Mouse (Mus musculus): ENCODE data around the gene Map7d1. TPM values are rescaled to one million over a fixed set of nuclear protein-coding genes. Genes with fewer than 3 reads are reported as not detected.

Gene Map7d1
- polyA plus RNA-seq, 1 experiment from 2014 or later = 105 TPM

GRCm38 (mm10) chr4:126194216-126194615, 61.9 kb downstream of the Map7d1 start:
- ATAC-seq (ENCODE audit: low FRiP score) = no peak
- H3K9me3 ChIP-seq = no peaks in the 10 kb centered on the region
- H3K27me3 ChIP-seq = no peaks in the 10 kb centered on the region
- H3K27ac ChIP-seq = no peak overlapping the region
- H3K4me2 ChIP-seq = no peak overlapping the region
- no peak overlapping the region for H3K4me3 ChIP-seq (replicated peaks)
- H3K36me3 ChIP-seq (replicated peaks) = peaks cover 48% of the 10 kb centered on the region
- no peaks in the 10 kb centered on the region for H3K4me1 ChIP-seq
- no peak overlapping the region for H3K9ac ChIP-seq

- whole genome bisulfite sequencing = 87% methylated on average over 2 of the region's 2 CpGs
- Histone ChIP-seq H3K4me3 (replicated peaks) (no peak overlapping the region), H3K27me3 (no peaks in the 10 kb centered on the region), H3K9me3 (no peaks in the 10 kb centered on the region), H3K9ac (no peak overlapping the region), H3K4me1 (no peaks in the 10 kb centered on the region), H3K4me2 (no peak overlapping the region), H3K36me3 (replicated peaks) (peaks cover 53% of the 10 kb centered on the region), H3K27ac (no peak overlapping the region)
- no peak for ATAC-seq (ENCODE audit: low FRiP score)
Measured at GRCm38 (mm10) chr4:126190636-126191035, 65.5 kb downstream of the Map7d1 start.

- no peaks in the 10 kb centered on the region for H3K27me3 ChIP-seq
- H3K9ac ChIP-seq = no peak overlapping the region
- H3K27ac ChIP-seq = no peak overlapping the region
- H3K4me1 ChIP-seq = no peaks in the 10 kb centered on the region
- no peak overlapping the region for H3K4me3 ChIP-seq (replicated peaks)
- H3K4me2 ChIP-seq = no peak overlapping the region
- H3K9me3 ChIP-seq = no peaks in the 10 kb centered on the region
- H3K36me3 ChIP-seq (replicated peaks) = peaks cover 41% of the 10 kb centered on the region
- 96% methylated on average over 3 of the region's 3 CpGs for WGBS
- no peak for ATAC-seq (ENCODE audit: low FRiP score)
Measured at GRCm38 (mm10) chr4:126187096-126187495, 69.0 kb downstream of the Map7d1 start.

GRCm38 (mm10) chr4:126183034-126183433, 73.1 kb downstream of the Map7d1 start:
- no peaks in the 10 kb centered on the region for H3K4me1 ChIP-seq
- H3K27ac ChIP-seq = no peak overlapping the region
- H3K9me3 ChIP-seq = no peaks in the 10 kb centered on the region
- H3K27me3 ChIP-seq = no peaks in the 10 kb centered on the region
- H3K9ac ChIP-seq = no peak overlapping the region
- H3K36me3 ChIP-seq (replicated peaks) = peaks cover 49% of the 10 kb centered on the region
- no peak overlapping the region for H3K4me2 ChIP-seq
- WGBS = 93% methylated on average over 5 of the region's 5 CpGs
- ATAC-seq (ENCODE audit: low FRiP score) = no peak
- no peak overlapping the region for H3K4me3 ChIP-seq (replicated peaks)

Other genes with a start within 250 kb of the Map7d1 start
- gene Csf3r, start 231.8 kb downstream of the Map7d1 start, polyA plus RNA-seq (2016; fragmentation: Nextera tagmentation; extraction: Ambion mirVana) = 0.18 and 0.51 TPM in 2 replicates
- 125 and 132 TPM in 2 replicates for gene Mrps15, start 209.4 kb downstream of the Map7d1 start, polyA plus RNA-seq (2016; fragmentation: Nextera tagmentation; extraction: Ambion mirVana)
- 26.8 and 32.2 TPM in 2 replicates for gene Oscp1, start 197.8 kb downstream of the Map7d1 start, polyA plus RNA-seq (2016; fragmentation: Nextera tagmentation; extraction: Ambion mirVana)
- 41.9 and 46.6 TPM in 2 replicates for gene Lsm10, start 159.7 kb downstream of the Map7d1 start, polyA plus RNA-seq (2016; fragmentation: Nextera tagmentation; extraction: Ambion mirVana)
- gene Stk40, start 152.4 kb downstream of the Map7d1 start, polyA plus RNA-seq (2016; fragmentation: Nextera tagmentation; extraction: Ambion mirVana) = 42.8 and 48.5 TPM in 2 replicates
- gene Eva1b, start 108.6 kb downstream of the Map7d1 start, polyA plus RNA-seq (2016; fragmentation: Nextera tagmentation; extraction: Ambion mirVana) = 13.1 and 15.9 TPM in 2 replicates
- 0.96 and 1.5 TPM in 2 replicates for gene Sh3d21, start 92.9 kb downstream of the Map7d1 start, polyA plus RNA-seq (2016; fragmentation: Nextera tagmentation; extraction: Ambion mirVana)
- 284 and 305 TPM in 2 replicates for gene Thrap3, start 53.6 kb downstream of the Map7d1 start, polyA plus RNA-seq (2016; fragmentation: Nextera tagmentation; extraction: Ambion mirVana)
- 104 and 108 TPM in 2 replicates for gene Trappc3, start 6.0 kb upstream of the Map7d1 start, polyA plus RNA-seq (2016; fragmentation: Nextera tagmentation; extraction: Ambion mirVana)
- gene Col8a2, start 30.4 kb upstream of the Map7d1 start, polyA plus RNA-seq (2016; fragmentation: Nextera tagmentation; extraction: Ambion mirVana) = 16.0 and 22.6 TPM in 2 replicates
- 68.5 and 72.4 TPM in 2 replicates for gene Adprhl2, start 65.4 kb upstream of the Map7d1 start, polyA plus RNA-seq (2016; fragmentation: Nextera tagmentation; extraction: Ambion mirVana)
- 7.7 and 10.8 TPM in 2 replicates for gene Tekt2, start 69.3 kb upstream of the Map7d1 start, polyA plus RNA-seq (2016; fragmentation: Nextera tagmentation; extraction: Ambion mirVana)
- 16.1 and 20.0 TPM in 2 replicates for gene Ago3, start 173.2 kb upstream of the Map7d1 start, polyA plus RNA-seq (2016; fragmentation: Nextera tagmentation; extraction: Ambion mirVana)
- 20.1 and 23.4 TPM in 2 replicates for gene Ago1, start 212.2 kb upstream of the Map7d1 start, polyA plus RNA-seq (2016; fragmentation: Nextera tagmentation; extraction: Ambion mirVana)

Measured in forebrain, embryonic 12.5 days (tissue).